Mouse (Mus musculus): ENCODE measurements around the gene Tnfsf8. TPM values are rescaled to one million over a fixed set of nuclear protein-coding genes. Genes with fewer than 3 reads are reported as not detected.

The Tnfsf8 gene
- polyA plus RNA-seq, 1 experiment from 2014 or later = not detected

DNA sequence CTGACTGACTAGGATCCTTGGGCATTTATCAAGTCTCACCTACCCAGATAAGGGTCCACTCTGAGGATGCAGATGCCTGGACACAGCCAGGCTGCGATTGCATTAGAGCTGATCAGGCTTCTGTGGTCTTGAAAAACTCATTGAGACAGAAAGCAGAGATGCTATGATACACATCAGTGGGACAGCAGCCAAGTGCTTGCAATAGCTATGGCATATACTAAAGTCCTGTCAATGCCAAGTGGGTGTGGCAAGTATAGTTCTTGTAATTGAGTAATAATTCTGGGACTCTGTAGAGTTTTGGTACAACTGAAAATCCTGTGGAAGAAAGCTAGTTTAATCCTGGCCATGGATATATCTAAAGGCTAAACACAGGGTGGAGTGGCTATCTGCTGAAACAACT, 63.1 kb downstream of the Tnfsf8 start:
- Histone ChIP-seq H3K36me3 (ENCODE audit: control insufficient read depth, insufficient read depth, low read length) (no peaks in the 10 kb centered on the region), H3K9ac (ENCODE audit: low read depth, low read length) (no peak overlapping the region), H3K27me3 (ENCODE audit: control insufficient read depth, insufficient read depth, low read length) (no peaks in the 10 kb centered on the region), H3K4me1 (ENCODE audit: control insufficient read depth, insufficient read depth, low read length) (no peaks in the 10 kb centered on the region), H3K4me3 (ENCODE audit: low read length) (no peak overlapping the region), H3K27ac (ENCODE audit: low read depth, low read length) (no peak overlapping the region), H3K9me3 (ENCODE audit: control insufficient read depth, low read length) (no peaks in the 10 kb centered on the region), H3K4me2 (replicated peaks; ENCODE audit: low read depth, low read length) (no peak overlapping the region)
- 71% methylated on average over 1 of the region's 1 CpGs for WGBS
- ATAC-seq (ENCODE audit: low FRiP score, low TSS enrichment) = no peak

DNA sequence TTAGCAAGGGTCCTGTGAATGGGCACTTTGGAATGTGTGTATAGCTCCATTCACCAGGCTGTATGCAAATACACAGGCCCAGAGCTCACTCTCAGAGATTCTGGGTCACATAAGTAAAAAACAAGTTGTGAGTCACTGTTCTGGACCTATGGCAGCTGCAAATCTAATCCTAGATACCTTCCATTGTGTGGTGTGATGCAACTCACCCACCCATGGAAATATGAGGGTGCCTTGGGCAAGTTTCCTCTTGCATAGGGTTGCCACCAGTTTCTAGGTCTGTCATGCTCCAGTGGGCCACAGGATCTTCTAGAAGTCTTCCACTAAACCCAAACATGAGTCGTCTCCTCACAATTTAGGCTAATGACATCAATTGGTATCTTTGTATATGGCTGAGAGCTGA, 64.6 kb downstream of the Tnfsf8 start:
- WGBS = 70% methylated on average over 1 of the region's 1 CpGs
- H3K9me3 ChIP-seq (ENCODE audit: control insufficient read depth, low read length) = no peaks in the 10 kb centered on the region
- H3K36me3 ChIP-seq (ENCODE audit: control insufficient read depth, insufficient read depth, low read length) = no peaks in the 10 kb centered on the region
- H3K27me3 ChIP-seq (ENCODE audit: control insufficient read depth, insufficient read depth, low read length) = no peaks in the 10 kb centered on the region
- no peaks in the 10 kb centered on the region for H3K4me1 ChIP-seq (ENCODE audit: control insufficient read depth, insufficient read depth, low read length)
- no peak overlapping the region for H3K9ac ChIP-seq (ENCODE audit: low read depth, low read length)
- no peak overlapping the region for H3K27ac ChIP-seq (ENCODE audit: low read depth, low read length)
- no peak overlapping the region for H3K4me3 ChIP-seq (ENCODE audit: low read length)
- no peak overlapping the region for H3K4me2 ChIP-seq (replicated peaks; ENCODE audit: low read depth, low read length)
- no peak for ATAC-seq (ENCODE audit: low FRiP score, low TSS enrichment)

DNA sequence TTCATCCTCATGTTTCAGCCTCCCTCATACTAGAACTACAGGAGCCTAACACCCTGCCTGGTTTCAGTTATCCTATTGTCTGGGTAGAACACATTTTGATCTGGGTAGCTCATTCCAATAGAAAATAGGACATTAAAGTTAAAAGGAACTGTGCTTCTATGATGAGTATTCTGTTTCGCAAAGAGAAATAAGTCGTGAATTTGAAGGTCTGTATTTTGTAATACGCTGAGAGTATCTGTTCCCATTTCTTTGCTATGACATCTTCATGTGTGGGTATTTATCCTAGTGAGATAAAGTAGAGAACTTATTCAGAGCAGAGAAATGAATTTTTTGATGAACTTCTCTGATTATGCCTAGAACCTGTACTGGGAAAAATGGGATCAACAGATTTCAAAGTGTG, 68.8 kb downstream of the Tnfsf8 start:
- Histone ChIP-seq H3K27ac (ENCODE audit: low read depth, low read length) (no peak overlapping the region), H3K27me3 (ENCODE audit: control insufficient read depth, insufficient read depth, low read length) (no peaks in the 10 kb centered on the region), H3K9me3 (ENCODE audit: control insufficient read depth, low read length) (no peaks in the 10 kb centered on the region), H3K4me3 (ENCODE audit: low read length) (no peak overlapping the region), H3K36me3 (ENCODE audit: control insufficient read depth, insufficient read depth, low read length) (no peaks in the 10 kb centered on the region), H3K4me2 (replicated peaks; ENCODE audit: low read depth, low read length) (no peak overlapping the region), H3K4me1 (ENCODE audit: control insufficient read depth, insufficient read depth, low read length) (no peaks in the 10 kb centered on the region), H3K9ac (ENCODE audit: low read depth, low read length) (no peak overlapping the region)
- ATAC-seq (ENCODE audit: low FRiP score, low TSS enrichment) = no peak
- WGBS = 96% methylated on average over 3 of the region's 3 CpGs

DNA sequence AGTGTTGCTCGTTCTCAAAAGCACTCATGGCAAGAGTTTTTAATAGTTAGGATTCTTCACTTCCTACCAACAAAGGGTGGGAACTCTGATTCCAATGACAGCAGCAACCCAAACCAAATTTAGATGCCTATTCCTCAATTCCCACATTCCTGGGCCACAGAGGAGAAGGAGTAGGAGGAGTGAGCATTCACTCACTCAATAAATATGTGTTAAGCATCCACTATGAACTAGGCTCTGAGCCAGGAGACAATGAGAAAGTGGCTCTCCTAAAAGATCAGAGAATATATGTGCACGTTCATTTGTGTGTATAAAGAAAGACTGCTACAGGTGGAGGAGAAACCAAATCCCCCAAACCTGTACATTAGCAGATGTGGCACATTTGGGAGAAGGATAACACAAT, 75.7 kb downstream of the Tnfsf8 start:
- Histone ChIP-seq H3K4me1 (ENCODE audit: control insufficient read depth, insufficient read depth, low read length) (no peaks in the 10 kb centered on the region), H3K27me3 (ENCODE audit: control insufficient read depth, insufficient read depth, low read length) (no peaks in the 10 kb centered on the region), H3K9ac (ENCODE audit: low read depth, low read length) (no peak overlapping the region), H3K4me2 (replicated peaks; ENCODE audit: low read depth, low read length) (no peak overlapping the region), H3K36me3 (ENCODE audit: control insufficient read depth, insufficient read depth, low read length) (no peaks in the 10 kb centered on the region), H3K4me3 (ENCODE audit: low read length) (no peak overlapping the region), H3K27ac (ENCODE audit: low read depth, low read length) (no peak overlapping the region), H3K9me3 (ENCODE audit: control insufficient read depth, low read length) (no peaks in the 10 kb centered on the region)
- WGBS = 67% methylated on average over 2 of the region's 2 CpGs
- no peak for ATAC-seq (ENCODE audit: low FRiP score, low TSS enrichment)

DNA sequence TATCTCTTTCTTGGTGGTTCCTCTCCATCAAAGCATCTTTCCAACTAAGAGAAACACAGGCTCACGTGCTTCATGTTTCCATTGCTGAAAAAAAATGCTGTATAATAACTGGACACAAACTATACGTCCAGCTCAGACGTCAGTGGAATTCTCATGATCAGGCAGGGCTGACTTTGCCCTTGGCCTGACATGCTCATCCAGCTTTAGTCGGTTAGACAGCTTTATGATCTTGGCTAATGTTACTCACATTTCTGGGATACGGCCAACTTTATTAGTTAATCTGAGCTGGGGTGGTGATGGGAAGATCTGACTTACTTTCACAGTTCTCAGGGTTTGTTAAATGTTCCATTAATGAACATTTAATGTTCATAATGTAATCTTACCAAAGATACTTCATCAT, 77.3 kb downstream of the Tnfsf8 start:
- Histone ChIP-seq H3K4me2 (replicated peaks; ENCODE audit: low read depth, low read length) (no peak overlapping the region), H3K9ac (ENCODE audit: low read depth, low read length) (no peak overlapping the region), H3K4me1 (ENCODE audit: control insufficient read depth, insufficient read depth, low read length) (no peaks in the 10 kb centered on the region), H3K27ac (ENCODE audit: low read depth, low read length) (0 out of 2 replicates have a peak overlapping the region, but pooled peaks have one; percentile 37), H3K36me3 (ENCODE audit: control insufficient read depth, insufficient read depth, low read length) (no peaks in the 10 kb centered on the region), H3K27me3 (ENCODE audit: control insufficient read depth, insufficient read depth, low read length) (no peaks in the 10 kb centered on the region), H3K9me3 (ENCODE audit: control insufficient read depth, low read length) (no peaks in the 10 kb centered on the region), H3K4me3 (ENCODE audit: low read length) (no peak overlapping the region)
- 32% methylated on average over 5 of the region's 5 CpGs for WGBS
- ATAC-seq (ENCODE audit: low FRiP score, low TSS enrichment) = no peak

DNA sequence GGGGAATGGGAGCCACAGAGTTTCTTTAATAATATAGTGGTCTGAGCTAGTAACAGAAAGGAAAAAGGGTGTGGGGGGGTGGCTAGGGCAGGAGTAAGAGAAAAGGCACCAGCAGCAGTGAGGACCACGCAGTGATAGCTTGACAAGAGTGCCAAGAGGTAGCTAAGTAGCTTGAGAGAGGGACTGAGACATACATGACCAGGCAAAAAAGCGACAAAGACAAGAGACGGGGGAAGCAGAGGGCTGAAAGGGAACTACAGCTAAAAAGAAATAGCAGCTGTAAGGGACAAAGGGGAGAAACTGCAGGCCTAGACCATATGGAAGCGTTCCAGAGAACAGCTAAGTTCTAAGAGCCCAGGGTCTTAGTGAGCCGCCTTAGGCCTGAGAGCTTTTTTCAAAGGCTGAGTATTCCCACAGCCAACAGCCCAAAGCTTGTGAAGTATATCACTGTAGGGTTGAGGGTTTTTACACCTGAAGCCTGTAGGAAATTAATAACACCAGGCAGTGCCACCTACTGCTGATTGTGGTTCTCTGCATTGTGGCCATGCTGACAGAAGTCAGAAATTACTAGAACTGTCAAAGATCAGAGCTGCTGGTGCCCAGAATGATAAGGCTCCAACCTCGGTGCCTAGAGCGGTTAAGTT, 78.1 kb downstream of the Tnfsf8 start:
- Histone ChIP-seq H3K9ac (ENCODE audit: low read depth, low read length) (no peak overlapping the region), H3K27me3 (ENCODE audit: control insufficient read depth, insufficient read depth, low read length) (no peaks in the 10 kb centered on the region), H3K4me3 (ENCODE audit: low read length) (no peak overlapping the region), H3K36me3 (ENCODE audit: control insufficient read depth, insufficient read depth, low read length) (no peaks in the 10 kb centered on the region), H3K27ac (ENCODE audit: low read depth, low read length) (0 out of 2 replicates have a peak overlapping the region, but pooled peaks have one; percentile 37), H3K9me3 (ENCODE audit: control insufficient read depth, low read length) (no peaks in the 10 kb centered on the region), H3K4me2 (replicated peaks; ENCODE audit: low read depth, low read length) (no peak overlapping the region), H3K4me1 (ENCODE audit: control insufficient read depth, insufficient read depth, low read length) (no peaks in the 10 kb centered on the region)
- WGBS = 72% methylated on average over 7 of the region's 7 CpGs
- ATAC-seq (ENCODE audit: low FRiP score, low TSS enrichment) = no peak

Other genes starting within 250 kb of the Tnfsf8 start
- not detected in 2 replicates for gene Tex48, start 238.9 kb downstream of the Tnfsf8 start, polyA plus RNA-seq (2014; fragmentation: Nextera tagmentation; extraction: Ambion mirVana)
- not detected in 2 replicates for gene Gm11214, start 198.0 kb downstream of the Tnfsf8 start, polyA plus RNA-seq (2014; fragmentation: Nextera tagmentation; extraction: Ambion mirVana)
- gene Tnfsf15, start 116.2 kb downstream of the Tnfsf8 start, polyA plus RNA-seq (2014; fragmentation: Nextera tagmentation; extraction: Ambion mirVana) = 0.49 and 0.59 TPM in 2 replicates
- 8.7 and 16.6 TPM in 2 replicates for gene Tnc, start 185.7 kb upstream of the Tnfsf8 start, polyA plus RNA-seq (2014; fragmentation: Nextera tagmentation; extraction: Ambion mirVana)